Mouse (Mus musculus) bone marrow macrophage, adult 2 months (primary cell): Measurements from ENCODE around the gene Dhodh.

ENCODE experiments used
- CTCF ChIP-seq: IDR thresholded peaks from 2 replicates; pipeline ENCODE4 v1.5.1; 2012; ENCODE audit warnings: low read depth, mild to moderate bottlenecking, low read length, moderate library complexity
- POLR2A ChIP-seq: IDR thresholded peaks from 2 replicates; pipeline ENCODE4 v1.6.1; 2012; ENCODE audit warnings: mild to moderate bottlenecking, low read depth, low read length, borderline replicate concordance

- TF ChIP-seq POLR2A, result no peak
- TF ChIP-seq CTCF, result no peak
Measured at GRCm38 (mm10) chr8:109591367-109591766, 17.1 kb downstream of the Dhodh start.
